Mouse (Mus musculus): ENCODE data around the gene Id3. TPM values are rescaled to one million over a fixed set of nuclear protein-coding genes. Genes with fewer than 3 reads are reported as not detected.

Id3 gene
- polyA plus RNA-seq, 1 experiment from 2014 or later: 288 TPM

GRCm38 (mm10) chr4:136109941-136110900 lies 33.1 kb upstream of the Id3 start:
- WGBS: 54% methylated on average over 10 of the region's 10 CpGs
- Histone ChIP-seq H3K27me3 (replicated peaks) (no peaks in the 10 kb centered on the region), H3K4me3 (no peak overlapping the region), H3K9me3 (no peaks in the 10 kb centered on the region), H3K27ac (replicated peaks) (no peak overlapping the region), H3K36me3 (no peaks in the 10 kb centered on the region), H3K4me2 (no peak overlapping the region), H3K9ac (no peak overlapping the region), H3K4me1 (peaks cover 22% of the 10 kb centered on the region)
- no peak for ATAC-seq (ENCODE audit: extremely low read depth, insufficient number of reproducible peaks, low FRiP score, low TSS enrichment)

- Histone ChIP-seq H3K9ac (no peak overlapping the region), H3K36me3 (no peaks in the 10 kb centered on the region), H3K27ac (replicated peaks) (no peak overlapping the region), H3K4me2 (no peak overlapping the region), H3K4me1 (peaks cover 33% of the 10 kb centered on the region), H3K4me3 (no peak overlapping the region), H3K9me3 (no peaks in the 10 kb centered on the region), H3K27me3 (replicated peaks) (no peaks in the 10 kb centered on the region)
- no peak for ATAC-seq (ENCODE audit: extremely low read depth, insufficient number of reproducible peaks, low FRiP score, low TSS enrichment)
- WGBS: 60% methylated on average over 5 of the region's 5 CpGs
Observed at GRCm38 (mm10) chr4:136112344-136112743, 31.0 kb upstream of the Id3 start.

GRCm38 (mm10) chr4:136114747-136115146 lies 28.6 kb upstream of the Id3 start:
- no peaks in the 10 kb centered on the region for H3K27me3 ChIP-seq (replicated peaks)
- peaks cover 45% of the 10 kb centered on the region for H3K4me1 ChIP-seq
- H3K4me3 ChIP-seq: no peak overlapping the region
- no peaks in the 10 kb centered on the region for H3K36me3 ChIP-seq
- no peak overlapping the region for H3K4me2 ChIP-seq
- H3K27ac ChIP-seq (replicated peaks): no peak overlapping the region
- ATAC-seq (ENCODE audit: extremely low read depth, insufficient number of reproducible peaks, low FRiP score, low TSS enrichment): no peak
- WGBS: 67% methylated on average over 5 of the region's 5 CpGs
- H3K9ac ChIP-seq: no peak overlapping the region
- no peaks in the 10 kb centered on the region for H3K9me3 ChIP-seq

- Histone ChIP-seq H3K4me3 (peak overlapping the region; percentile 15; the same call in 1 of the 2 replicates), H3K27me3 (replicated peaks) (no peaks in the 10 kb centered on the region), H3K4me2 (peak overlapping the region; percentile 42), H3K36me3 (no peaks in the 10 kb centered on the region), H3K9me3 (no peaks in the 10 kb centered on the region), H3K27ac (replicated peaks) (0 out of 2 replicates have a peak overlapping the region, but pooled peaks have one; percentile 40), H3K9ac (peak overlapping the region; percentile 6; the same call in 1 of the 2 replicates), H3K4me1 (peaks cover 41% of the 10 kb centered on the region)
- 21% methylated on average over 13 of the region's 13 CpGs for WGBS
- 0 out of 2 replicates have a peak, but pooled peaks have one; percentile 29 for ATAC-seq (ENCODE audit: extremely low read depth, insufficient number of reproducible peaks, low FRiP score, low TSS enrichment)
Observed at GRCm38 (mm10) chr4:136117022-136117421, 26.3 kb upstream of the Id3 start.

- no peak overlapping the region for H3K27ac ChIP-seq (replicated peaks)
Observed at GRCm38 (mm10) chr4:136120041-136120440, 23.3 kb upstream of the Id3 start.

GRCm38 (mm10) chr4:136121158-136121557 lies 22.1 kb upstream of the Id3 start:
- H3K9me3 ChIP-seq: no peaks in the 10 kb centered on the region
- no peaks in the 10 kb centered on the region for H3K36me3 ChIP-seq
- H3K4me3 ChIP-seq: no peak overlapping the region
- 82% methylated on average over 3 of the region's 3 CpGs for WGBS
- no peak overlapping the region for H3K27ac ChIP-seq (replicated peaks)
- H3K27me3 ChIP-seq (replicated peaks): no peaks in the 10 kb centered on the region
- H3K4me1 ChIP-seq: peaks cover 53% of the 10 kb centered on the region
- H3K4me2 ChIP-seq: no peak overlapping the region
- H3K9ac ChIP-seq: no peak overlapping the region
- no peak for ATAC-seq (ENCODE audit: extremely low read depth, insufficient number of reproducible peaks, low FRiP score, low TSS enrichment)

More at GRCm38 (mm10) chr4:136120041-136120440, 23.3 kb upstream of the Id3 start:
- no peak overlapping the region for H3K4me2 ChIP-seq
- no peak for ATAC-seq (ENCODE audit: extremely low read depth, insufficient number of reproducible peaks, low FRiP score, low TSS enrichment)
- H3K36me3 ChIP-seq: no peaks in the 10 kb centered on the region
- WGBS: 19% methylated on average over 16 of the region's 16 CpGs
- no peak overlapping the region; the same call in 1 of the 2 replicates for H3K9ac ChIP-seq
- no peaks in the 10 kb centered on the region for H3K27me3 ChIP-seq (replicated peaks)
- H3K9me3 ChIP-seq: no peaks in the 10 kb centered on the region
- H3K4me1 ChIP-seq: peaks cover 50% of the 10 kb centered on the region
- no peak overlapping the region for H3K4me3 ChIP-seq

- H3K9me3 ChIP-seq: no peaks in the 10 kb centered on the region
- no peak overlapping the region for H3K9ac ChIP-seq
- H3K4me3 ChIP-seq: no peak overlapping the region
- H3K27ac ChIP-seq (replicated peaks): no peak overlapping the region
- no peaks in the 10 kb centered on the region for H3K27me3 ChIP-seq (replicated peaks)
- H3K4me1 ChIP-seq: peaks cover 47% of the 10 kb centered on the region
- no peak for ATAC-seq (ENCODE audit: extremely low read depth, insufficient number of reproducible peaks, low FRiP score, low TSS enrichment)
- H3K36me3 ChIP-seq: no peaks in the 10 kb centered on the region
- no peak overlapping the region for H3K4me2 ChIP-seq
- WGBS: 76% methylated on average over 7 of the region's 7 CpGs
Observed at GRCm38 (mm10) chr4:136121844-136122468, 21.3 kb upstream of the Id3 start.

- no peak overlapping the region for H3K4me2 ChIP-seq
- WGBS: 37% methylated on average over 8 of the region's 8 CpGs
- H3K4me1 ChIP-seq: peaks cover 50% of the 10 kb centered on the region
- H3K4me3 ChIP-seq: no peak overlapping the region
- H3K27ac ChIP-seq (replicated peaks): peak overlapping the region; percentile 66
- H3K9me3 ChIP-seq: no peaks in the 10 kb centered on the region
- H3K27me3 ChIP-seq (replicated peaks): 0 out of 2 replicates have a peak, but pooled peaks cover 4% of the 10 kb centered on the region
- no peaks in the 10 kb centered on the region for H3K36me3 ChIP-seq
- H3K9ac ChIP-seq: peak overlapping the region; percentile 50
- ATAC-seq (ENCODE audit: extremely low read depth, insufficient number of reproducible peaks, low FRiP score, low TSS enrichment): no peak
Observed at GRCm38 (mm10) chr4:136123111-136123791, 20.0 kb upstream of the Id3 start.

- Histone ChIP-seq H3K27ac (replicated peaks) (peak overlapping the region; percentile 66), H3K4me3 (no peak overlapping the region), H3K4me2 (no peak overlapping the region), H3K27me3 (replicated peaks) (0 out of 2 replicates have a peak, but pooled peaks cover 4% of the 10 kb centered on the region), H3K9ac (peak overlapping the region; percentile 50; the same call in 1 of the 2 replicates), H3K36me3 (no peaks in the 10 kb centered on the region), H3K9me3 (no peaks in the 10 kb centered on the region), H3K4me1 (peaks cover 46% of the 10 kb centered on the region)
- ATAC-seq (ENCODE audit: extremely low read depth, insufficient number of reproducible peaks, low FRiP score, low TSS enrichment): no peak
- WGBS: 72% methylated on average over 3 of the region's 3 CpGs
Observed at GRCm38 (mm10) chr4:136123792-136124161, 19.5 kb upstream of the Id3 start.

- no peak for ATAC-seq (ENCODE audit: extremely low read depth, insufficient number of reproducible peaks, low FRiP score, low TSS enrichment)
- no peak overlapping the region for H3K4me2 ChIP-seq
- no peaks in the 10 kb centered on the region for H3K9me3 ChIP-seq
- H3K4me3 ChIP-seq: no peak overlapping the region
- no peak overlapping the region for H3K27ac ChIP-seq (replicated peaks)
- 95% methylated on average over 4 of the region's 4 CpGs for WGBS
- 0 out of 2 replicates have a peak, but pooled peaks cover 4% of the 10 kb centered on the region for H3K27me3 ChIP-seq (replicated peaks)
- no peaks in the 10 kb centered on the region for H3K36me3 ChIP-seq
- H3K9ac ChIP-seq: no peak overlapping the region
- H3K4me1 ChIP-seq: peaks cover 39% of the 10 kb centered on the region
Observed at GRCm38 (mm10) chr4:136124581-136124980, 18.7 kb upstream of the Id3 start.

GRCm38 (mm10) chr4:136125458-136125857 lies 17.8 kb upstream of the Id3 start:
- Histone ChIP-seq H3K27me3 (replicated peaks) (0 out of 2 replicates have a peak, but pooled peaks cover 4% of the 10 kb centered on the region), H3K9ac (no peak overlapping the region), H3K9me3 (peaks cover 3% of the 10 kb centered on the region; the same call in 1 of the 2 replicates), H3K27ac (replicated peaks) (no peak overlapping the region), H3K4me2 (no peak overlapping the region), H3K4me1 (peaks cover 31% of the 10 kb centered on the region), H3K36me3 (no peaks in the 10 kb centered on the region), H3K4me3 (no peak overlapping the region)
- 65% methylated on average over 11 of the region's 11 CpGs for WGBS
- no peak for ATAC-seq (ENCODE audit: extremely low read depth, insufficient number of reproducible peaks, low FRiP score, low TSS enrichment)

Measured in heart, embryonic 13.5 days (tissue).